Mouse (Mus musculus): ENCODE results near the gene Slc9a3r1. TPM values are rescaled to one million over a fixed set of nuclear protein-coding genes. Genes with fewer than 3 reads are reported as not detected.

The Slc9a3r1 gene
- polyA plus RNA-seq, 1 experiment, result 90.9 TPM

DNA sequence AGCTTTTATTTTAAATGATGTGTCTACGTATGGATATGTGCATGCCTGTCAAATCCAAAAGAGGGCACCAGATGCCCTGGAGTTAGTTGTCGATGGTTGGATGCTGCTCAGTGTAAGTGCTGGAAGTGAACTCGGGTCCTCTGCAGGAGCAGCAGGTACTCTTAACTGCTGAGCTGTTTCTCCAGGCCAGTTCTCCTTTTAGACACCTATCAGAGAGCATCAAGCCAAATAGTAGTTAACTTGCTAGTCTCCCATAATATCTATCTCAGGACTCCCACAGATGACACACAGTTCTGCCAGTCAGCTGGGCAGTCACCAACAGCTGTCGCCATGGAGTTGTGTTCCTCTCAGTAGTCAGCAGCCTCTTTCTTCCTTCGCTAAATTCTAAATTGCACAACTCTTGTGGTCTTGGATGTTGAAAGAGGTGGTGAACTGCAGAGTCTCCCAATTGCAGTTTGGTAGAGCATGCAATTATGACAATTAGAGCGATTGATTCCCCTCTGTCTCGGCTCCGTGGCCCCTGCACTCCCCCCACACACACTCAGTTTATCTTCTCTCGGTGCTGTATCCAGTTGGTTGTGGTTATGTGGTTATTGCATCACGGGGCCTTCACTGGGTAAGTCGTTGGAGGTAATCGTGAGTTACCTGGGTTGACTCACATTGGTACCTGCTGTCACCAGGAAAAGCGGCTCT is 25.5 kb downstream of the Slc9a3r1 start:
- no peak for DNase-seq (ENCODE audit: low read depth)

DNA sequence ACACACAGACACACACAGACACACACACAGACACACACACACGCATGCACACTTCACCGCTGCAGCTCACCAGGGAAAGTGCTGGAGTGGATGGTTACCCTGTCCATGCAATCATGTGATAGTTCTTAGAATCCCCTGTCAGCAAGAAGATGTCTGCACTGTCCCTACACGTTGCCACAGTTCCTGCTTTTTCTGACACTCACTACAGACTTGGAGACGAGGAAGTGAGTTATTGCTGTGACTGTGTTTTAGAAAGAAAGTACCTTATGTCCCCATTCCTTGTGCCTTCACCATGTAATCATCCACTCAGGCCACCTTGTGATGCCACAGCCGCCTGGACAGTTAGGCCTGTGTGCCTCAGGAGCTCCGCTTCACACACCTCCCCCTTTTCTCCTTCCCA is 26.2 kb downstream of the Slc9a3r1 start:
- no peak for DNase-seq (ENCODE audit: low read depth)

DNA sequence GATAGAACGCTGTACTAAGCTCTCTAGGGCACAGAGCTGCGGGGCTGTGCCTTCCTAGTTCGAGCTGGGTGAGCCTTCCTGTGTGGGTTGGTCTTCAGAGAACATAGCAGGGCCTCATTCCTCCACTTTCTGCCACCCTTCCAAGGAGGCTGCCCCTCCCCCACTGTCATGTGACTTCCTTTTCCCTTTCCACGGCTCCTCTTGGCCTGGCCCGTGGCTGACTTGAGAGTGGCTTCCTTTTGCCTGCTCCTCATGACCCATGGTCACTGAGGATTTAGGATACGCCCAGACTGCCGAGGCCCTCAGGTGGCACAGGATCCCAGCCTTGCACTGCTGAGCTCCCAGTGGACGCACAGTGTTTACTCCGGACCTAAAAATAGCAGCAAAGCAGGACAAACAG is 29.0 kb downstream of the Slc9a3r1 start:
- DNase-seq (ENCODE audit: low read depth), result no peak

DNA sequence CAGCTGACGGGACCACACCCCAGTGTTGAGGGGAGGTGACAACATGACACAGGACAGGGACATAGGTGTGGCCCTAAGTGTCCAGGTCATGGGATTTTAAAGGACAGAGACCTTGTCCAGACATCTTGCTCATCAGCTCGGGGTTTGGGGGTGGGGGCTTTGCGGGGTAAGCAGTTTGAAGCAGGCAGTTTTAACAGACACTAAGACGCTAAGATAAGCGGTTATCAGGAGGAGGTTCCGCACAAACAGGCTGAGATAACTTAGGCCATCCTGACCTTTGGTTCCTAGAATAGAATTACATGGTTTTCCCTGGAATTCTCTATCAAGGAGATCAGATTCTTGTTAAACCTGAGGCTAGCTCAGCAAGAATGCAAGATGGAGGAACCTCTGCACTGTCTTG is 31.6 kb downstream of the Slc9a3r1 start:
- no peak for DNase-seq (ENCODE audit: low read depth)

DNA sequence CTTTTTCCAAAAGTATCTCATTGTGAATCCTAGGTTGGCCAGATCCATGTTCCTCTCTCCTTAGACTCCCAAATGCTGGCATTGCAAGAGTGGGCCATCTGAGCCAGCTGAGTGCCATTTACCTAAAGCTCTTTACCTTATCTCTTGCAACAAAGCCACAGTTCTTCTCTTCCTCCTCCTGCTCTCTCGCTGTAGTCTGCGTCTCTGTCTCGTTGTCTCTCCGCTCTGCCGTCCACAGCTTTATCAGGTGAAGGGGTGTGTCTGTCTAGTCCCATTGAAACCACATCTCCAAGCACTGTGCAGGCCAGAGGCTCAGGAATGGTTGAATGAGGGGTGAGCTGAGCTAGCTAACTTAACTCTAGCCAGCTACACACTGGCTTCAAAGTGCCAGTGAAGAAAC is 32.8 kb downstream of the Slc9a3r1 start:
- DNase-seq (ENCODE audit: low read depth), result no peak

DNA sequence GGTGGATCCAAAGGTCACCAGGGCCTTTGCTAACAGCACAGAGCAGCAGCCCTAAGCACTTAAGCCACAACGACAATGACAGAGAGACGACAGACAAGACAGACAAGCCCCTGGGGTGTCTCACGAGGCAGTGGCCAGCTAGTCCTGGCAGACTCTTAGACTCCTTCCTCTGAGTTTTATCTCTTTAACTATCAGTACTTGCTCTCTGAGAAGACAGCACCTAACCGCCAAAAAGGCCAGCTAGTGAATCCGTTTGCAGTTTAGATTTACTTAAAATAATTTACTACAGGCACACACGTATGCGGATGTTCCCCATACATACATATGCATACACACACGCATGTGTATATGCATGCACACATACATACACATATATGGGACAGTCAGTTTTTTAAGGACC is 34.4 kb downstream of the Slc9a3r1 start:
- DNase-seq (ENCODE audit: low read depth), result no peak

DNA sequence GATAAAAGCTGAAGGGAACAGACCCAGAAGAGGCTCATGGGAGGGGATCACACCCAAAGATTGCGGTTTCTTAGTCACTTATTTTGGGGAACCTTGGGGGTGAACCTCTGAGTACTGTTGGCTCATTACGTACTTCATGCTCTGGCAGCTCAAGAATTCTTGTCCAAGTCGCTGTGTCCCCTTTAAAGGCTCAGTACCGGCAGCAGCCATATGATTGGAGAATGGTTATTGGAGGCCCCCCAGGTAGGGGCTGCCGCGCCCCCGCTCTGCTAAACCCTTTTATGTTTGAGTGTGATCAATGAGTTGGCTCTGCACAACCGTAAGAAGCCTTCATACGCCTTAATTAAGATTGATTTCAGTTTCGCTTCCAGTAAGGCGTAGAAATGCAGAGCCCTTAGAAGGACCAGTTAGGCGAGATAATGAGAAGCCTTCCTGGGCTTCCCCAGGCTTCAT is 35.8 kb downstream of the Slc9a3r1 start:
- DNase-seq (ENCODE audit: low read depth), result no peak

DNA sequence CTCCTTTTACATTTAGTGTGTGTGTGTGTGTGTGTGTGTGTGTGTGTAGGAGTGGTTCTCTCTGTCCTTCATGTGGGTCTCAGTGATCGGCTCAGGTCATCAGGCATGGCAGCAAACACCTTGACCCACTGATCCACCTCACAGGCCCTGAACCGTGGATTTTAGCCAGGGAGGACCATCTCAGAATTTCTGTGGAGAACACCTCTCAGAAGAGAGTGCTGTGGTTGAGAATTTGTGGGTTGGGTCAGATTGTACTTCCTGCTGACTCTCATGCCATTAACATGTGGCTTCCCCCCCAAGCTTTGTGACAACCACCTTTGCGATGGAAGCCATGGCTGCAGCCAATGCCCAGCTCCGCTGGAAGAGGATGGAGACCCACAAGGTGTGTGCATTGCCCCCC is 37.4 kb downstream of the Slc9a3r1 start:
- DNase-seq (ENCODE audit: low read depth), result no peak

DNA sequence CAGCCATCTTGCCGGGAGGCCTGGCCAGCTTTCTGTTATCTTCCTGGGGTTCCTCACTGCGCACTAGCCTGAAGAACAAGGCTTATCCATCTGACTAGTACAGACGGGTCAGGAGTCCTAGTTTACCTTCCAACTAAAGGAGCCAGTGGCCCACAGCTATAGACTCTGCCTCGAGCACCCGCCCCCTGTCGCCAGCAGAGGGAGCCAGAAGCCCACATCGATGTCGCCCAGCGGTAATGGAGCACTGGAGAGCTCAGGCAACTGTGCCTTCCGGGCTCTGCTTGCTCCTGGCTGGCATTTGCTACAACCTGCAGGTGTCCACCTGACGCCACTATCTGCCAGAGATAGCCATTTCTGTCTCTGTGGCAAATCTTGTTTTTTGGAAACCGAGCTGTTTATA is 39.2 kb downstream of the Slc9a3r1 start:
- DNase-seq (ENCODE audit: low read depth), result no peak

DNA sequence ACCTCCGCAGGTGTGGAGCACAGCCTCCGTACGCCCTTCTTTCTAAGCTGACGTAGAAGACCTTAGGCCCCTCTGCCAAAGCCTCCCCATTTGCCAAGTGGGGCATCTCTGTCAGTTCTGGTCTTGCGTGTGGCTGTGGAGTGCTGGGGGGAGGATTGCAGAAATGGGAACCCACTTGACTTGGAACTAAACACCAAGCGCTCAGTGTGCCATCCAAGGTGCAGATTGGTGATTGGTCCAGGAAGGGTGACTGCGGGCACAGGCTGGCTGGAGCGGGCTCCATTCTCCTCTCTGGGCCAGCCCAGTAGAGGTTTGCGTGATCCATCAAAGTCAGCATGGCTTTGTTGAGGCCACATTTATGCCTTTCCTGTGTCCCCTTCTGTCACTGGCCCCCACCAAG is 39.6 kb downstream of the Slc9a3r1 start:
- DNase-seq (ENCODE audit: low read depth), result no peak

DNA sequence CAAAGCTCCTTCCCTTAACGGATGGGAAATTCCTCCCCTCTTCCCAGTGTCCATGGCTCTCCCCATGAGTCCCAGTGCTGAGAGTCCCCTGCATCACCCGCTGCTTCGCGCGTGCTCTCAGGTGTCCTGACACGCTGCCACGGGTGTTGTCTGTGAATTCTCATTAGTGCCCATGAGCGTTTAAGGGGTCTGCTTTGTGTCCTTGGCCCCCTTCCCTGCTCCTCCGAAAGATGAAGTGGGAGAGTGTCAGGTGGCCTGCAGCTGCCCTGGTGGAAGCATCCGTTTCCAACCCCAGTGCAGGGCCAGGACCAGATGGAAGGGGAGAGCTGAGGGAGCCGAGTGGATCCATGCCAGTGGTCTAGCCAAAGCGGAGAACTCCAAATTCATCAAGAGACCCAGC is 45.0 kb downstream of the Slc9a3r1 start:
- DNase-seq (ENCODE audit: low read depth), result no peak

DNA sequence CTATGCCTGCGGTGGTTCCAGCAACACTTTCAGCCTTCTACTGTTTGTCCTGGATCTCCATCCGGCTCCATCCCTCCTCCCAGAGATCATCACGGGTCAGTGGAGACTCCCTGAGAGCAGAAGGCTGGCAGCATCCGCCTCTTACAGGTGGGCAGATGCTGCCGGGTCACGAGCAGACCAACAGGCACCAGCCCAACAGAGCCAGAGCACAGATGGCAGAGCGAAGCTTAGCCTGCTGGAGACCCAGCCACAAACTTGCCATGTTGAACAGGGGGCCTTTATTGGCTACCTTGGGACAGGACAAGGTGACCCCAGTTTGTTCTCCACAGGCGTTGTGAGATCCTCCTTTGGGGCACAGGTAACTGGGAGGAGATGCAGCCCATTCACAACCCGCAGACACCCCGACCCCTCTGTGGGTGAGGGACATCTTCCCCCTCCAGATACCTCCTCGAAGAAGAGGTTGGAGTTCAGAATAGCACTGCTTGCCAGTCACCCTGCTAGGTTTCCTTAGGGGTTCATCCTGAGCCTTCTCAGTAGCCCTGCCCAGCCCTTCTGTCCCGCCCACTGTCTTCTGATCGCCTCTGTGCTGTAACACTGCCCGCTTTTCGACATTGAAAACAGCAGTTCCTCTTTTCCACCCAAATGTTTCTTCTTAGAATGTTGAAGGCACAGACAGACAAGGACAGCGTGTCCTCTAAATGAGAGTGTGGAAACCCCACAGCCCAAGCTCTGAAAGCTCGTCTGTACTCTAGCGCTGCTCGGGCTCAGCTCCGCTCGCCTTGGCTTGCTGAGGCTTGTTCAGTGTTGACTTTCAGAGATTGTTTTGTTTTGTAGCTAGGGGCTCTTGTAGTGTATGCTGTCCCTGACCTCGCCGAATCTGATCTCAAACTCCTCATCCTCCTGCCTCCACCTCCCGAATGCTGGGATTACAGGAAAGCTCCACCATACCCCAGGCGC is 45.9 kb downstream of the Slc9a3r1 start:
- DNase-seq (ENCODE audit: low read depth), result no peak

DNA sequence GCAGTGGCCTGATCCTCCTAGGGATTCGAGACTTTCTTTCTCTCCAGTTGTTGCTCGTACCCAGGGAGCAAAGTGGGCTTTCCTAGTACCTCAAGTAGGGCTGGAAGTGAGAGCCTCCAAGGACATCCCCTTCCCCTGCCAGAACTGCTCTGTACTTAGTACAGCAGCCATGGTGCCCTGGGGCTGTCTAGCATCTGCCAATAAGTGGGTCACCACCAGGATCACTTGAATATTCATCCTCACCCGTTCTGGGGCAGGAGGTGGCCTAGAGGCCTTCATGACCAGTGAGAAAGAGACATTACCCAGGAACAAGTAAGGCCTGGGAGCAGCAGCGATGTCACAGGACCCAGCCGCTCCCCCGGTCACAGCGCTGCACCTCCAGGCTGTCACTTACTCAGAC is 46.8 kb downstream of the Slc9a3r1 start:
- no peak for DNase-seq (ENCODE audit: low read depth)

DNA sequence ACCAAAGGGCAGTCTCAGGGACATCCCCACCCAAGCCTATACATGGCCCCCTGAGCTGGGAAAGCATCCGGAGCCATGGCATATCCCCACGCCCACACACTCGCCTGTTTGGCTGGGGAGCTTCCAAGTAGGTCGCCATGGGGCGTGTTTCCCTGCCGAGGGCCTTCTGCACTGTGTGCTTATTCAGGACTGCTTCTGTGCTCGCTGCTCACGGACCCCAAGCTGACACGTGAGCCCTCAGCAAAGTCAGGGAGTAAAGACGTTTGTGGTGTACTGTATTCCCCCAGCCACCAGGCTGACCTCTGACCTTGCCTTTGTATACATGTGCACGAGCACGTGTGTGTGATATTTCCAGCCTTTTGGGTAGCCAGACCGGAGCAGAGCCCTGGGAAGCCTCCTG is 49.0 kb downstream of the Slc9a3r1 start:
- no peak for DNase-seq (ENCODE audit: low read depth)

DNA sequence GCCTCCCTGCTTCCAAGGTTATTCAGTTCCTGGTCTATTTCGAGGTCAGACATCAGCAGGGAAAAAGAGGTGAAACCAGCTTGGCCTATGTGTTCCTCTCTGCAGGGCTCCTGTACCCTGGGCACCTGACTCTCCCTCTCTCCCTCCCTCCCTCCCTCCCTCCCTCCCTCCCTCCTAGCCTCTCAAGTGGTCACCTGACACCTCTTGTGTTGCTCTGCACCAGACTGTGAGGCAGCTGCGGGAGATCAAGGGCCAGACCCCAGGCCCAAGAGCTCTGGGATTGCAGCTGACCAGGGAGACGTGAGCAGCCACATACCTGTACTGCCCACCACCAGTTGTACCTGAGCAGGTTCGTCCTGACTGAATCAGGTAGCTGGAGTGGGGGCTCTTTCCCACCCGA is 52.0 kb downstream of the Slc9a3r1 start:
- no peak for DNase-seq (ENCODE audit: low read depth)

DNA sequence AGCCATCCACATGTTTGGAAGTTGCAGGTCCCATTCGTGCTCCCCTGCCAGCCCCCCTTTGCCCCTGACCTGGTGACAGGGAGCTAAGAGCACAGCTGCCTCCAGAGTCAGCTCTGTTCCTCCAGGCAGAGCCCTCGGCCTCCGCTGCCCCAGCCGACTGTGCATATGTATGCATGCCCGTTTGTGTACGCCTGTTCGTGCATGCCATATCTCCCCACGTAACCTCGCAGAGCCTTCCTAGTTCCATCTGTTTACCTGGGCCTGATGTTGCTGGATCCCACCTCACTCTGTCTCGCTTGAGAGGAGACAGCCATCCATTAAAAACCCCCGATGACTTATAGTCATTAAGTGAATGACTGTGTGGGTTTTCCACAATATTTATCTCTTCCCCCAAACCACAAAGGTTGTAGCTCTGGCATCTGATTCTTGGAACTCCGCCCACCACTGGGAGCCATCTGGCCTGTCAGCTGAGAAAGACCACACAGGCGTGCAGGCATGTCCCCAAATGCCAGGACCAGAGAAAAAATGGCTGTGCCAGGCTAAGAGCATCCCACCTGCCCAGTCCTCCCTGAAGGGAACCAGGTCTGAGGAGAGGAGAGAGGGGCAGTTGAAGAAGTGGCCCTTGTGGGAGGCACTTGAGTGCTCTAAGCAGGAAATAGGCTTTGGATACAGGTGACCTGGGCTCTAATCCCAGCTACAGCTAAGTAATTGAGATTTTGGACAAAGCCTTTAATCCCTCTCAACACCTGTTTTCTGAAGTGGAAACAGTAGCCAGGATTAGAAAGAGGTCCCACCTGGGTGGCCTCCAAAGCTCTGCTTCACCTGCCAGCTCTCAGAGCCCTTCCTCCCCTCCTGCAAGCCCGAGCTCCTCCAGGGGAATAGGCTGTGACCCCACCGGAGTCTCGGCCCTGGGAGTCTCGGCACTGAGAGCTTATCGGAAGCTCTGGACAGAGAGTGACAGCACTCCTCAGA is 54.6 kb downstream of the Slc9a3r1 start:
- DNase-seq (ENCODE audit: low read depth), result no peak

DNA sequence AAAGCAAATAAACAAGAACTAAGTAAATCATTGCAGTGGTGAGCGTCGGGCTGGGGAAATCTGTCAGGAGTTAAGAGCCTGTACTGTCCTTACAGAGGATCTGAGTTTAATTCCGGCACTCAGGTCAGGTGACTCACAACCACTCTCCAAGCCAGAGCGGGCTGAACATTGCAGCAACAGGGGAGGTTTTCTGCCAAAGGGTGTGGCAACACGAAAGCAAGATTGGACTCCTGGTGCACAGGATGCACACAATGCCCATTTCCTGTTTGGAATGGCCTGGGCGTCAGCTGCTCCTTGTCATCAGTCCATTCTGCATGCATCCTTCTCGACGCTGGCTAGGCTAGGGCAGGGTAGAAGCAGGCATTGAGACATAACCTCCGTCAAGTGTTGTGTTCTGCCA is 56.1 kb downstream of the Slc9a3r1 start:
- DNase-seq (ENCODE audit: low read depth), result peak; percentile 56

DNA sequence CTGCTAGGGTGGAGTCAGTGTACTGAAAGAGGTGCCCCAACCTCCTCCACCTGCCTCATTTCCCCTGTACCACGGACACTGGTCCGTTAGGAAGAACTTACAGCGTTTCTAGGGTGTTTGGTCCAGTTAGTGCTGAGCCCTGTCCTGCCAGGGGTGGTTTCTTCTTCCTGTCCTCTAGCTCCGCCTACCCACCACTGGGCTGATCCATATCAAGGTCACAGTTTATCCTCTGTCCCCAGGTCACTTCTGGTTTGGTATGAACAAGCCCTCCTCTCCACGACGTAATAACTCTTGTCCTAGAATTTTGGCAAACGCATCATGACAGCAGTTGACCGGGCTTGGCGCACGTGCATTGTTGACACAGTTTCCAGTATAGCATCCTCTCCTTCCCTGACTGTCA is 56.5 kb downstream of the Slc9a3r1 start:
- DNase-seq (ENCODE audit: low read depth), result no peak

DNA sequence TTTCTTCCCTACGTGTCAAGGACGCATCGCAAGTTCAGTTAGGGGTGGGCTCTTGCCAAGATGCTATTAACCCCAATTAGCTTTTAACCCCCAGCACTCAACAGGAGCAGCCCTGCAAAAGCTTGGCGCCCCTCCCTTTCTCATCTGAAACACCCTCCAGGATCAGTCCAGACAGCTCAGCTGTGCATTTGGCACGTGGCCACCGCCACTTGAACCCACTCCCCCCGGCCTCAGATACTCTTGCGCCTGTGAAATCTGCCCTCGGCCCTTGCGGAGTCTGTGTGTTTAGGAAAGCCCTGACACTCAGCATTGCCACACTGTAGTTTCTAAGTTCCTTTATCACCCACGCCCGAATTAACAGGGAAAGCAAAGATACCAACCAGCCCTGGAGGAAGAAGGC is 58.9 kb downstream of the Slc9a3r1 start:
- DNase-seq (ENCODE audit: low read depth), result no peak

DNA sequence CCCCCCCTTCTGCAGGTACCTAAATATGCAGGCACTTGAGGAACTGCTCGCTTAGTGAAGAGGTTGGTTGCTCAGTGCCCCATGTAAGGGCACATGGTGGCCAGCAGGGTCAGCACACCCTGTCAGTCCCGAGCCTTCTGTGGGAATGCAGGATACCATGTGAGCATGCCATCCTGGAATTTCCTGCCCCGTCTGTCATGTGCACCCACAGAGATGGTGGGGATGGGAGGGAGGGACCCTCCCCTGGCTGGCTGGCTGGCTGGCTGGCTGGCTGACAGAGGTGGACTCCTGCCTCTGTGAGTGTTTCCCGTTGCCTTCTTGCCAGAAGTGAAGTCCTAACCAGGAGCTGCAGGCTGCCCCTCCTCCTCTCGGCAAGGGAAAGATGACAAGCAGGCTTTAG is 59.4 kb downstream of the Slc9a3r1 start:
- no peak for DNase-seq (ENCODE audit: low read depth)

DNA sequence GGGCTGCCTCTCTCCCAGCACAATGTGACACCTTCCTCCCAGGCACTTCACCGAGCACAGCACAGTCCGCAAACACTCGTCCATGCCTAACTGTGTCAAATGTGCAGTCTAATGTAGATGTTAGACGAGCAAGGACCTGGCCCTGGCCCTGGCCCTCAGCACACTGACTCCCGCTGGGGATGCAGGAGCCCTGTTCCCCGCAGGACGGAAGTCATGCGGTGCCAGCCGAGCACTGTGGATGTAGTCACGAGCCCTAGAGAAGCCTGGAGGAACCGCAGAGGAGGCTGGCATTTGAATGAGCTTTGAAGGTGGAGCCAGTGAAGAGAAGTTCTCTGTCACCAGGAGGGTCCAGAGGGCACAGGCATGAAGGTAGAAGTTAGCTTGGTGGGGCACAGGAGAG is 60.3 kb downstream of the Slc9a3r1 start:
- DNase-seq (ENCODE audit: low read depth), result no peak

DNA sequence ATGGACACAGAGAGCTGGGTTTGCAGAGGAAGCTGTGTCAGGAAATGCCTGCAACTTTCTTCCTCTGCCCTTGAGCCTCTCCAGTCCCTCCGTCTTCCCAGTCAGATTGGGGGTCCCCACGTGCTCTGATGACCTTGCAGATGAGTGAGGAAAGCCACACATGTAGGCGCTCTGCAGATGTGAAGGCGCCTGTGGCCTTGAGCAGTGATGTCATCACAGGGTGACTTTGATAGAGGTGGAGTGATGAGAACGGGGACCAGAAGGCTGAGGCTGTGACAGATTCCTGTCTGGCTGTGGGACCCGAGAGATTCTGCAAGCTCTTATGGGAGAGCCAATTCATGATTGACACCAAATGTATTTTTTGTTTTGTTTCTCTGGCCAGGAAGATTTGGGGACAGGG is 60.7 kb downstream of the Slc9a3r1 start:
- DNase-seq (ENCODE audit: low read depth), result no peak
